Mouse (Mus musculus): ENCODE results near the gene Sppl2c. TPM values are rescaled to one million over a fixed set of nuclear protein-coding genes. Genes with fewer than 3 reads are reported as not detected.

Gene Sppl2c
- total RNA-seq, 1 experiment: not detected

GRCm38 (mm10) chr11:104164257-104164656 is 21.9 kb upstream of the Sppl2c start:
- H3K9me3 ChIP-seq (ENCODE audit: control insufficient read depth, insufficient read depth, low read depth, low read length): no peaks in the 10 kb centered on the region
- DNase-seq (ENCODE audit: low read depth, low spot score): no peak
- no peak overlapping the region for H3K9ac ChIP-seq (ENCODE audit: insufficient read depth, low read depth, low read length, poor library complexity, severe bottlenecking)
- no peak overlapping the region for H3K27ac ChIP-seq (ENCODE audit: insufficient read depth, low read depth, low read length, poor library complexity, severe bottlenecking)
- no peaks in the 10 kb centered on the region for H3K4me1 ChIP-seq (ENCODE audit: control insufficient read depth in 2 of 2, insufficient read depth in 2 of 2, low read length in 2 of 2, poor library complexity in 1 of 2)
- H3K4me3 ChIP-seq (ENCODE audit: insufficient read depth in 1 of 2, low read depth in 1 of 2, low read length in 2 of 2, poor library complexity in 1 of 2, severe bottlenecking in 1 of 2): no peak overlapping the region
- in situ Hi-C loops (cut with MboI; ENCODE audit: low sequenced_read_pairs in 2 of 2, unreplicated experiment in 2 of 2): loop anchor here in 1 of 2 experiments (10.0 kb wide), 1 partner anchor 169 kb away; no protein-coding TSS in a partner anchor
- TF ChIP-seq HCFC1 (IDR thresholded peaks at IDR 0.05; ENCODE audit: borderline replicate concordance, insufficient read depth, low read length) (no peak), ZNF384 (IDR thresholded peaks at IDR 0.05; ENCODE audit: low read depth, low read length) (no peak), CHD2 (IDR thresholded peaks at IDR 0.05; ENCODE audit: low read depth, low read length) (no peak), MAFK (IDR thresholded peaks at IDR 0.05; ENCODE audit: insufficient read depth, low read depth, low read length) (no peak), ZC3H11A (IDR thresholded peaks at IDR 0.05; ENCODE audit: borderline replicate concordance, low read depth, low read length) (no peak)
- H3K36me3 ChIP-seq (ENCODE audit: control insufficient read depth, insufficient read depth, low read length, poor library complexity, severe bottlenecking): no peaks in the 10 kb centered on the region

GRCm38 (mm10) chr11:104171281-104171781 is 14.8 kb upstream of the Sppl2c start:
- Histone ChIP-seq H3K9ac (ENCODE audit: insufficient read depth, low read depth, low read length, poor library complexity, severe bottlenecking) (no peak overlapping the region), H3K9me3 (ENCODE audit: control insufficient read depth, insufficient read depth, low read depth, low read length) (no peaks in the 10 kb centered on the region), H3K4me3 (ENCODE audit: insufficient read depth in 1 of 2, low read depth in 1 of 2, low read length in 2 of 2, poor library complexity in 1 of 2, severe bottlenecking in 1 of 2) (no peak overlapping the region), H3K27ac (ENCODE audit: insufficient read depth, low read depth, low read length, poor library complexity, severe bottlenecking) (no peak overlapping the region), H3K36me3 (ENCODE audit: control insufficient read depth, insufficient read depth, low read length, poor library complexity, severe bottlenecking) (no peaks in the 10 kb centered on the region), H3K4me1 (ENCODE audit: control insufficient read depth in 2 of 2, insufficient read depth in 2 of 2, low read length in 2 of 2, poor library complexity in 1 of 2) (no peaks in the 10 kb centered on the region; a peak in 1 of 4 replicates)
- peak; percentile 49 for DNase-seq (ENCODE audit: low read depth, low spot score)
- in situ Hi-C loops (cut with MboI; ENCODE audit: low sequenced_read_pairs in 2 of 2, unreplicated experiment in 2 of 2): loop anchor here in 1 of 2 experiments (10.0 kb wide), 1 partner anchor 187 kb away; no protein-coding TSS in a partner anchor
- TF ChIP-seq HCFC1 (IDR thresholded peaks at IDR 0.05; ENCODE audit: borderline replicate concordance, insufficient read depth, low read length): peak; percentile 56; the same call in 1 of the 2 replicates
- TF ChIP-seq ZC3H11A (IDR thresholded peaks at IDR 0.05; ENCODE audit: borderline replicate concordance, low read depth, low read length): peak; percentile 92
- no peak for TF ChIP-seq ZNF384 (IDR thresholded peaks at IDR 0.05; ENCODE audit: low read depth, low read length)
- TF ChIP-seq MAFK (IDR thresholded peaks at IDR 0.05; ENCODE audit: insufficient read depth, low read depth, low read length): peak; percentile 66

GRCm38 (mm10) chr11:104178893-104179292 is 7.2 kb upstream of the Sppl2c start:
- Histone ChIP-seq H3K36me3 (ENCODE audit: control insufficient read depth, insufficient read depth, low read length, poor library complexity, severe bottlenecking) (no peaks in the 10 kb centered on the region), H3K4me3 (ENCODE audit: insufficient read depth in 1 of 2, low read depth in 1 of 2, low read length in 2 of 2, poor library complexity in 1 of 2, severe bottlenecking in 1 of 2) (no peak overlapping the region), H3K27ac (ENCODE audit: insufficient read depth, low read depth, low read length, poor library complexity, severe bottlenecking) (no peak overlapping the region), H3K9me3 (ENCODE audit: control insufficient read depth, insufficient read depth, low read depth, low read length) (no peaks in the 10 kb centered on the region), H3K4me1 (ENCODE audit: control insufficient read depth in 2 of 2, insufficient read depth in 2 of 2, low read length in 2 of 2, poor library complexity in 1 of 2) (no peaks in the 10 kb centered on the region), H3K9ac (ENCODE audit: insufficient read depth, low read depth, low read length, poor library complexity, severe bottlenecking) (no peak overlapping the region)
- no peak for DNase-seq (ENCODE audit: low read depth, low spot score)
- TF ChIP-seq MAFK (IDR thresholded peaks at IDR 0.05; ENCODE audit: insufficient read depth, low read depth, low read length) (no peak), HCFC1 (IDR thresholded peaks at IDR 0.05; ENCODE audit: borderline replicate concordance, insufficient read depth, low read length) (no peak), ZNF384 (IDR thresholded peaks at IDR 0.05; ENCODE audit: low read depth, low read length) (no peak), CHD2 (IDR thresholded peaks at IDR 0.05; ENCODE audit: low read depth, low read length) (no peak), ZC3H11A (IDR thresholded peaks at IDR 0.05; ENCODE audit: borderline replicate concordance, low read depth, low read length) (no peak)
- in situ Hi-C loops (cut with MboI; ENCODE audit: low sequenced_read_pairs in 2 of 2, unreplicated experiment in 2 of 2): loop anchor here in 1 of 2 experiments (10.0 kb wide), 1 partner anchor 194 kb away; no protein-coding TSS in a partner anchor

- DNase-seq (ENCODE audit: low read depth, low spot score): no peak
- Histone ChIP-seq H3K4me3 (ENCODE audit: insufficient read depth in 1 of 2, low read depth in 1 of 2, low read length in 2 of 2, poor library complexity in 1 of 2, severe bottlenecking in 1 of 2) (no peak overlapping the region), H3K9ac (ENCODE audit: insufficient read depth, low read depth, low read length, poor library complexity, severe bottlenecking) (no peak overlapping the region), H3K27ac (ENCODE audit: insufficient read depth, low read depth, low read length, poor library complexity, severe bottlenecking) (no peak overlapping the region), H3K4me1 (ENCODE audit: control insufficient read depth in 2 of 2, insufficient read depth in 2 of 2, low read length in 2 of 2, poor library complexity in 1 of 2) (no peaks in the 10 kb centered on the region), H3K36me3 (ENCODE audit: control insufficient read depth, insufficient read depth, low read length, poor library complexity, severe bottlenecking) (no peaks in the 10 kb centered on the region), H3K9me3 (ENCODE audit: control insufficient read depth, insufficient read depth, low read depth, low read length) (no peaks in the 10 kb centered on the region)
- in situ Hi-C loops (cut with MboI; ENCODE audit: low sequenced_read_pairs in 2 of 2, unreplicated experiment in 2 of 2): loop anchor here in 1 of 2 experiments (10.0 kb wide), 1 partner anchor 195 kb away; no protein-coding TSS in a partner anchor
- TF ChIP-seq CHD2 (IDR thresholded peaks at IDR 0.05; ENCODE audit: low read depth, low read length) (no peak), MAFK (IDR thresholded peaks at IDR 0.05; ENCODE audit: insufficient read depth, low read depth, low read length) (no peak), ZC3H11A (IDR thresholded peaks at IDR 0.05; ENCODE audit: borderline replicate concordance, low read depth, low read length) (no peak), HCFC1 (IDR thresholded peaks at IDR 0.05; ENCODE audit: borderline replicate concordance, insufficient read depth, low read length) (no peak), ZNF384 (IDR thresholded peaks at IDR 0.05; ENCODE audit: low read depth, low read length) (no peak)
Measured at GRCm38 (mm10) chr11:104179804-104180203, 6.3 kb upstream of the Sppl2c start.
